Mouse (Mus musculus) forebrain, embryonic 13.5 days (tissue): Measurements from ENCODE around the gene Vkorc1. TPM values are rescaled to one million over a fixed set of nuclear protein-coding genes. Genes with fewer than 3 reads are reported as not detected.
"Not testable (repeated sequence)": the region's sequence is repeated elsewhere in the genome, so short reads cannot be mapped to it uniquely, and the experiment has no call there.

Experiments used
- ATAC-seq: fragments of 200-750 bp; cut with Nextera tagmentation; 2 replicates; pipeline ENCODE4 v1.8.0; 2017
- H3K27ac ChIP-seq: fragments of 300-500 bp; sonication (generic); 2 replicates; pipeline ENCODE4 v1.5.1; 2015; ENCODE audit warnings: inconsistent platforms, mild to moderate bottlenecking, moderate library complexity
- H3K27me3 ChIP-seq: fragments of 300-500 bp; sonication (generic); 2 replicates; pipeline ENCODE4 v1.6.1; 2015; ENCODE audit warnings: mild to moderate bottlenecking, inconsistent platforms
- H3K36me3 ChIP-seq: fragments of 300-500 bp; sonication (generic); 2 replicates; pipeline ENCODE4 v1.6.1; 2015; ENCODE audit warnings: mild to moderate bottlenecking, inconsistent platforms; ENCODE audit not compliant: poor library complexity, severe bottlenecking
- H3K4me1 ChIP-seq: fragments of 300-500 bp; sonication (generic); 2 replicates; pipeline ENCODE4 v1.6.1; 2015; ENCODE audit warnings: inconsistent platforms
- H3K4me2 ChIP-seq: fragments of 300-500 bp; sonication (generic); 2 replicates; pipeline ENCODE4 v1.6.1; 2015; ENCODE audit warnings: inconsistent platforms, mild to moderate bottlenecking, moderate library complexity
- H3K4me3 ChIP-seq: fragments of 300-500 bp; sonication (generic); 2 replicates; pipeline ENCODE4 v1.5.1; 2015; ENCODE audit warnings: mild to moderate bottlenecking, inconsistent platforms
- H3K9ac ChIP-seq: fragments of 300-500 bp; sonication (generic); 2 replicates; pipeline ENCODE4 v1.6.1; 2015; ENCODE audit warnings: mild to moderate bottlenecking, inconsistent platforms
- H3K9me3 ChIP-seq: fragments of 300-500 bp; sonication (generic); replicated peaks from 2 replicates; pipeline ENCODE4 v1.6.1; 2016; ENCODE audit warnings: inconsistent platforms
- WGBS: fragments of 180-500 bp; shearing (Covaris S2); methylation state at CpG from one replicate; pipeline ENCODE4 v1.1.7; 2015; 5-methylcytosine and 5-hydroxymethylcytosine counted together
- polyA plus RNA-seq: library from polyadenylated mRNA; unstranded; fragments of >200 nt; fragmentation: Nextera tagmentation; extraction: Ambion mirVana; gene quantifications from 2 replicates; pipeline ENCODE4 v1.2.1, GENCODE M21; 2015

The Vkorc1 gene
- polyA plus RNA-seq = 55.8 and 59.5 TPM in 2 replicates

GRCm38 (mm10) chr7:127895442-127895841 is at the start of gene Vkorc1, which contains the start of gene Gm21974:
Gene Vkorc1, minus strand, starts transcription at chr7:127895617.
Gene Gm21974, minus strand, starts transcription at chr7:127895454.
- no peaks in the 10 kb centered on the region for H3K9me3 ChIP-seq
- peak within 1 kb of the TSS; percentile 78 for H3K4me2 ChIP-seq
- peak within 1 kb of the TSS; percentile 54 for H3K4me3 ChIP-seq
- WGBS = under 1% methylated on average over 26 of the region's 26 CpGs
- H3K36me3 ChIP-seq = peaks cover 28% of the 10 kb centered on the region
- peak; percentile 98 for ATAC-seq
- no peaks in the 10 kb centered on the region for H3K27me3 ChIP-seq
- peaks cover 10% of the 10 kb centered on the region for H3K4me1 ChIP-seq
- H3K9ac ChIP-seq = peak within 1 kb of the TSS; percentile 66
- H3K27ac ChIP-seq = peak within 1 kb of the TSS; percentile 66

GRCm38 (mm10) chr7:127944614-127945013 is 49.2 kb upstream of the Vkorc1 start:
- Histone ChIP-seq H3K9me3 (no peaks in the 10 kb centered on the region), H3K27ac (no peak overlapping the region), H3K4me2 (no peak overlapping the region), H3K4me3 (no peak overlapping the region), H3K9ac (no peak overlapping the region), H3K36me3 (no peaks in the 10 kb centered on the region), H3K27me3 (peaks cover 36% of the 10 kb centered on the region), H3K4me1 (no peaks in the 10 kb centered on the region)
- ATAC-seq = no peak
- WGBS = 17% methylated on average over 23 of the region's 23 CpGs

DNA sequence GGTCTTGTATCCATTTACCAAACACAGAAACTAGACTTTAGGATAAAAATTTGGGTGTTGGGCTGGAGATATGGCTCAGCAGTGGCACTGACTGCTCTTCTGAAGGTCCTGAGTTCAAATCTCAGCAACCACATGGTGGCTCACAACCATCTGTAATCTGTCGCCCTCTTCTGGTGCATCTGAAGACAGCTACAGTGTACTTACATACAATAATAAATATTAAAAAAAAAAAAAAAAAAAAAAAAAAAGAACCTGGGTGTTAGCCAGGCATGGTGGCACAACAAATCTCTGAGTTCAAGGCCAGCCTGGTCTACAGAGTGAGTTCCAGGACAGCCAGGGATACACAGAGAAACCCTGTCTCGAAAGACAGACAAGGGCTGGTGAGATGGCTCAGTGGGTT is 46.7 kb upstream of the Vkorc1 start:
- not testable (repeated sequence) for H3K9ac ChIP-seq, ATAC-seq, H3K4me3 ChIP-seq, H3K27ac ChIP-seq, H3K4me1 ChIP-seq, H3K36me3 ChIP-seq, H3K4me2 ChIP-seq, H3K9me3 ChIP-seq
- 59% methylated on average over 2 of the region's 2 CpGs for WGBS
- peaks cover 36% of the 10 kb centered on the region for H3K27me3 ChIP-seq

- Histone ChIP-seq H3K9ac (peak overlapping the region; percentile 86), H3K4me2 (peak overlapping the region; percentile 94), H3K27me3 (0 out of 2 replicates have a peak, but pooled peaks cover 5% of the 10 kb centered on the region), H3K36me3 (no peaks in the 10 kb centered on the region), H3K27ac (no peak overlapping the region), H3K4me3 (peak overlapping the region; percentile 69), H3K9me3 (no peaks in the 10 kb centered on the region), H3K4me1 (peaks cover 16% of the 10 kb centered on the region)
- 57% methylated on average over 18 of the region's 18 CpGs for WGBS
- peak; percentile 6; the same call in 1 of the 2 replicates for ATAC-seq
These were observed 40.9 kb upstream of the Vkorc1 start for GRCm38 (mm10) chr7:127936216-127936884.

- under 1% methylated on average over 38 of the region's 38 CpGs for WGBS
- Histone ChIP-seq H3K4me3 (peak overlapping the region; percentile 69), H3K9ac (peak overlapping the region; percentile 86), H3K36me3 (no peaks in the 10 kb centered on the region), H3K4me2 (peak overlapping the region; percentile 94), H3K27me3 (peaks cover 9% of the 10 kb centered on the region; the same call in 1 of the 2 replicates), H3K27ac (peak overlapping the region; percentile 31; the same call in 1 of the 2 replicates), H3K4me1 (peaks cover 16% of the 10 kb centered on the region), H3K9me3 (no peaks in the 10 kb centered on the region)
- peak; percentile 44; the same call in 1 of the 2 replicates for ATAC-seq
These were observed 40.3 kb upstream of the Vkorc1 start for GRCm38 (mm10) chr7:127935748-127936159.

GRCm38 (mm10) chr7:127935028-127935722 is 39.8 kb upstream of the Vkorc1 start:
- Histone ChIP-seq H3K36me3 (no peaks in the 10 kb centered on the region), H3K9me3 (no peaks in the 10 kb centered on the region), H3K4me2 (peak overlapping the region; percentile 94), H3K9ac (peak overlapping the region; percentile 86), H3K4me3 (peak overlapping the region; percentile 69), H3K4me1 (peaks cover 16% of the 10 kb centered on the region), H3K27ac (peak overlapping the region; percentile 49; the same call in 1 of the 2 replicates), H3K27me3 (peaks cover 15% of the 10 kb centered on the region)
- ATAC-seq = peak; percentile 97
- WGBS = 7% methylated on average over 32 of the region's 32 CpGs

DNA sequence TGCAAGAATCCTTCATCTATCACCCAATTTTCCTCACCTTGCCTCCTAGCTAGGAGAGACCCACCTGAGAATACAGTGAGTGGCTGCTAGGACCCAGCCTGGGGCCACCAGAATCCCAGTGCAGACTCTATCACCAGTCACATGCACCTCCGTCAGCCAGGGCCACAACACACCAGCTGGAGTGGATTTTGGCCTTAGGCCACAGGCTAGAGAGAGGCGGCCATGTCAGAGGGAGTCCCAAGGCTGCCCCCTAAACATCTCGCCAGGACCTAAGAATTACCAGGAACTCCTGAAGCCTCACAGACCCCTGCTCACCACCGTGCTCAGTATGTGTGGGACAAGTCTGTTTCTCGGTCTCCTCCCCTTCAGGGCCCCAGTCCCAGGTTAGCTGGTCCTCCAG is 38.7 kb upstream of the Vkorc1 start:
- H3K9ac ChIP-seq = no peak overlapping the region
- H3K27me3 ChIP-seq = peaks cover 26% of the 10 kb centered on the region
- H3K4me3 ChIP-seq = no peak overlapping the region
- H3K36me3 ChIP-seq = no peaks in the 10 kb centered on the region
- no peak overlapping the region for H3K4me2 ChIP-seq
- 93% methylated on average over 5 of the region's 5 CpGs for WGBS
- no peaks in the 10 kb centered on the region for H3K9me3 ChIP-seq
- ATAC-seq = no peak
- H3K4me1 ChIP-seq = peaks cover 16% of the 10 kb centered on the region
- H3K27ac ChIP-seq = no peak overlapping the region

- no peak overlapping the region for H3K4me2 ChIP-seq
- no peak for ATAC-seq
- no peak overlapping the region for H3K27ac ChIP-seq
- H3K9me3 ChIP-seq = no peaks in the 10 kb centered on the region
- peaks cover 16% of the 10 kb centered on the region for H3K4me1 ChIP-seq
- no peak overlapping the region for H3K9ac ChIP-seq
- H3K36me3 ChIP-seq = 0 out of 2 replicates have a peak, but pooled peaks cover under 1% of the 10 kb centered on the region
- no peak overlapping the region for H3K4me3 ChIP-seq
- H3K27me3 ChIP-seq = peaks cover 40% of the 10 kb centered on the region
- 17% methylated on average over 13 of the region's 13 CpGs for WGBS
These were observed 37.0 kb upstream of the Vkorc1 start for GRCm38 (mm10) chr7:127932273-127933031.

DNA sequence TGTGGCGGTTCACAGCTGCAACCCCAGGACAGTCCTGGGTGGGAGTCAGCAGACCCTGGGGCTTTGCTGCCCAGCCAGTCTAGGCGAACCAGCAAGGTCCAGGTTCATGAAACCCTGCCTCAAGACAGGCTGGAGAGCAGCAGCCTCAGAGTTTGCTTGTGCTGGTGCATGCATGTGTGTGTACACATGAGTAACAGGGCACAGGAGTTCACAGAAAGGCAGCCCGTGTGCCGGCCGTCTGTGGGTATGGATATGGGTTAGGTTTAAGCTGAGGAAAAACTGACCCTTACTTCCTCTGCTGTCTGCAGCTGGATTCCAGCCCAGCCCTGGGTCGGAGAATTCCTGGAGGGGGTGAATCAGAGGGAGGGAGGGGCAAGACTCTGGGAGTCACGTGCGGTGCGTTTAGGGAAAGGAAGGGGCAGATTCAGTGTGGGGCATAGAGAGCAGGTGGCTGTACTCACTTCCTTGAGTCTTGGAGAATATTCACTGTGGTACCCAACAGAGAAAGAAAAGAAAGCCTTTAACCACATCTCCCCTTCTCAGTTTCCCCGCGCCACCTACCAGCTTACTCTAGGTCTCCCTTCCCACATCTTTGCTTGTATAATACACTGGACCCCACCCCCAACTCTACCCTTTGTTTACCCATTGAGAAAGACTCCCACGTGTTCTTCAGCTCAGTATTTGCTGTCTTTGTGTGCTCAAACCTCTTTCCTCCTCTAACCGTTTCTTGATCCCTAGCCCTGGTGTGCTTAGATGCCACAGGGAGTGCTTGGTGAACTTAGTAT is 36.1 kb upstream of the Vkorc1 start:
- Histone ChIP-seq H3K4me3 (no peak overlapping the region; the same call in 1 of the 2 replicates), H3K9me3 (no peaks in the 10 kb centered on the region), H3K27ac (no peak overlapping the region), H3K4me2 (no peak overlapping the region), H3K4me1 (peaks cover 16% of the 10 kb centered on the region), H3K36me3 (peaks cover 10% of the 10 kb centered on the region), H3K9ac (no peak overlapping the region), H3K27me3 (peaks cover 40% of the 10 kb centered on the region)
- no peak for ATAC-seq
- 30% methylated on average over 13 of the region's 13 CpGs for WGBS

- Histone ChIP-seq H3K4me2 (no peak overlapping the region), H3K27me3 (peaks cover 40% of the 10 kb centered on the region), H3K9ac (no peak overlapping the region), H3K4me1 (peaks cover 8% of the 10 kb centered on the region; the same call in 1 of the 2 replicates), H3K36me3 (peaks cover 19% of the 10 kb centered on the region), H3K4me3 (no peak overlapping the region), H3K27ac (no peak overlapping the region), H3K9me3 (no peaks in the 10 kb centered on the region)
- no peak for ATAC-seq
- WGBS = 68% methylated on average over 5 of the region's 5 CpGs
These were observed 35.2 kb upstream of the Vkorc1 start for GRCm38 (mm10) chr7:127930636-127931035.

GRCm38 (mm10) chr7:127929923-127930322 is 34.5 kb upstream of the Vkorc1 start, which contains the start of gene Prss8:
Gene Prss8, minus strand, starts transcription at chr7:127930104.
- H3K36me3 ChIP-seq = peaks cover 26% of the 10 kb centered on the region
- 0 out of 2 replicates have a peak within 1 kb of the TSS, but pooled peaks have one; percentile 17 for H3K9ac ChIP-seq
- H3K4me2 ChIP-seq = 0 out of 2 replicates have a peak within 1 kb of the TSS, but pooled peaks have one; percentile 2
- WGBS = 10% methylated on average over 6 of the region's 6 CpGs
- H3K4me1 ChIP-seq = peaks cover 7% of the 10 kb centered on the region; the same call in 1 of the 2 replicates
- H3K4me3 ChIP-seq = no peak within 1 kb of the TSS
- H3K27me3 ChIP-seq = peaks cover 40% of the 10 kb centered on the region
- no peaks in the 10 kb centered on the region for H3K9me3 ChIP-seq
- ATAC-seq = no peak
- no peak within 1 kb of the TSS for H3K27ac ChIP-seq
